Mouse (Mus musculus) olfactory bulb, adult 2 months (tissue): ENCODE measurements around the gene E130114P18Rik. TPM values are rescaled to one million over a fixed set of nuclear protein-coding genes. Genes with fewer than 3 reads are reported as not detected.

Experiments used
- H3K27ac ChIP-seq: fragments of 200-500 bp; 2 replicates; pipeline ENCODE4 v1.5.1; 2012; ENCODE audit warnings: low read depth, low read length; ENCODE audit not compliant: insufficient read depth
- H3K4me1 ChIP-seq: fragments of 200-500 bp; 2 replicates; pipeline ENCODE4 v1.6.1; 2012; ENCODE audit warnings: low read length; ENCODE audit not compliant: control insufficient read depth, insufficient read depth
- H3K4me3 ChIP-seq: fragments of 200-500 bp; 2 replicates; pipeline ENCODE4 v1.5.1; 2012; ENCODE audit warnings: mild to moderate bottlenecking, low read depth, low read length, moderate library complexity; ENCODE audit not compliant: insufficient read depth
- CTCF ChIP-seq: fragments of 200-500 bp; IDR thresholded peaks from 2 replicates; pipeline ENCODE4 v1.5.1; 2012; ENCODE audit warnings: low read depth, mild to moderate bottlenecking, low read length, moderate library complexity; ENCODE audit not compliant: insufficient read depth
- POLR2A ChIP-seq: fragments of 200-500 bp; IDR thresholded peaks from 2 replicates; pipeline ENCODE4 v1.6.1; 2012; ENCODE audit warnings: mild to moderate bottlenecking, low read depth, low read length, moderate library complexity; ENCODE audit not compliant: insufficient read depth
- WGBS: fragments of 180-500 bp; shearing (Covaris S2); methylation state at CpG from one replicate; pipeline ENCODE4 v1.1.7; 2018; 5-methylcytosine and 5-hydroxymethylcytosine counted together
- polyA plus RNA-seq: library from polyadenylated mRNA; stranded (reverse); fragments of >200 nt; gene quantifications from 2 replicates; pipeline ENCODE4 v1.2.4, GENCODE M21; 2012; ENCODE audit warnings: low replicate concordance; ENCODE audit not compliant: missing spikeins, insufficient read depth, insufficient read length

The E130114P18Rik gene
- not detected in 2 replicates for polyA plus RNA-seq

DNA sequence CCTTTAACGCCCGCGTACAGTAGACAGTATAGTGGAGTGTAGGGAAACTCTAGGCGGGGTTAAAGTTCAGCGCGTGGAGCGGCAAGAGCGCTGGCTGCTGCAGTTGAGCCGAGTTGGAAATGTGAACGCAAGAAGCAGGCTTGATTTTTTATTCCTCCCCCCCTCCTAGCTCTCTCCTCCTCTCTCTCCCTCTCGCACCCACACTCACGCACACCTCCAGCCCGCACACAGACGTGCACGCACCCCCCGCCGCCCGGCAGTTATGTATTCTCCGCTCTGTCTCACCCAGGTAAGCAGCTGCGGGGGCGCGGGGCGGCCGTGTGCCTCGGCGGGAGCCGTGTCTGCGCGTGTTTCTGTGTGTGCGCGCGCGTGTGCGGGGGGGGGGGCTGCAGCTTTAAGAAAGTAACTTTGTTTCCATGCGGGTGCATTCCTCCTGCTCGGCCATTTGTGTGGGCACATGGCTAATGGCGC is at the start of gene E130114P18Rik:
E130114P18Rik (minus strand) TSS at position 373 of the 471 bp plus-strand sequence.
- peak within 1 kb of the TSS; percentile 50 for H3K27ac ChIP-seq
- WGBS, result 2% methylated on average over 37 of the region's 37 CpGs
- H3K4me1 ChIP-seq, result peaks cover 7% of the 10 kb centered on the region; the same call in 1 of the 2 replicates
- H3K4me3 ChIP-seq, result peak within 1 kb of the TSS; percentile 58
- TF ChIP-seq CTCF (no peak), POLR2A (no peak)

DNA sequence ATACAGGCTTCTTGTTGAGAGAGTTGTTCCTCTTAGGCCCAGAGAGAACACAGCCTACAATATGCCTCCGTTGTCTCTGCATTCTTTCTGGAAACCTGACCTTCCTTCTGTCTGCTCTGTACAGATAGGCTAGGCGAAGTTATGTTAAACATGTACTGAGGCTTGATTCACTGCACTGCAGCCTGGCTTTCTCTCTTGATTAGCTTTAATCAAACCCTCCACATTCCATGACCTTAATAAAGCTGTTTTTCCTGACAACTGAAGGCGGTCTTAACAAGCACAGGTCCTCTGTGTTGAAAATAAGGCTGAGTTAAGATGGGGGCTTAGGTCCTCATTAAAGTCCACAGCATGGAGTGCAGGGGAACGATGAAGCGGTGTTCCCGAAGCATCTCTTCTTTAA is 49.2 kb upstream of the E130114P18Rik start:
- Histone ChIP-seq H3K4me3 (no peak overlapping the region), H3K4me1 (no peaks in the 10 kb centered on the region), H3K27ac (no peak overlapping the region)
- WGBS, result 88% methylated on average over 6 of the region's 6 CpGs
- TF ChIP-seq POLR2A, result no peak
- no peak for TF ChIP-seq CTCF

DNA sequence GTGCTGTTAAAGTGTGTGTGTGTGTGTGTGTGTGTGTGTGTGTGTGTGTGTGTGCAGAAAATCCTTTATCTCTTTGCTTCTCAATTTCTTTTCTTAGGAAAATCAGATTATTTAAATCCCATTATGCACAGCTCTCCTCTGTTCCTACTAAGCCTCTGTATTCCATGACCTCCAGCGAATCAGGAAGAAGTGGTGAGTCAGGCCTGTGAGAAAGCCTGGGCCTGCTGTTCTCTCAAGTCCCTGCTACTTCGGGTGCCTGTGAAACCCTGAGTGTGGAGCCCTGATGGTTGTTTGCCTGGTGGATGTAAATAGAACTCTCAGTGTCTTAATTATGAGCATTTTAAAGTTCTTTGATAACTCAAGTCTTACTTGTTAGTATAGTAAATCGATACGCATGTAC is 48.0 kb upstream of the E130114P18Rik start:
- H3K27ac ChIP-seq, result no peak overlapping the region

DNA sequence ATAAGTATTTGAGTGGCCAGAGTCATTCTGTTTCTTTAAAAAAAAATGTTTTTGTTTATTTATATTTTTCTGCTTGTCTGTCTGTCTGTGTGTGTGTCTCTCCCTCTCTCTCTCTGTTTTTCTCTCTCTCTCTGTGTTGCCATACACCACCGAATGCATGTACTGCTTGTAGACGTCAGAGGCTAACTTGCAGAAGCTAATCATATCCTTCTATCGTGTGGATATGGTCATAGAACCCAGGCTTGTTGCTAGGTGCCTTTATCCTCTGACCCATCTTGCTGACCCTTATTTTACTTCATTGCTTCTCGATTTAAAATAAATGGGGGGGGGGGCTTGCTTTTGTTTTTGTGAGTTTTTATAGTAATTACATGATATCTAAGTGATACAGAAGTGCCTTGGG is 47.6 kb upstream of the E130114P18Rik start:
- Histone ChIP-seq H3K4me1 (no peaks in the 10 kb centered on the region), H3K4me3 (no peak overlapping the region), H3K27ac (no peak overlapping the region)
- TF ChIP-seq CTCF (no peak), POLR2A (no peak)
- WGBS, result 76% methylated on average over 4 of the region's 4 CpGs

More for the DNA sequence above, 48.0 kb upstream of the E130114P18Rik start:
- no peaks in the 10 kb centered on the region for H3K4me1 ChIP-seq
- no peak overlapping the region for H3K4me3 ChIP-seq
- TF ChIP-seq CTCF, result no peak
- no peak for TF ChIP-seq POLR2A
- 71% methylated on average over 4 of the region's 4 CpGs for WGBS

DNA sequence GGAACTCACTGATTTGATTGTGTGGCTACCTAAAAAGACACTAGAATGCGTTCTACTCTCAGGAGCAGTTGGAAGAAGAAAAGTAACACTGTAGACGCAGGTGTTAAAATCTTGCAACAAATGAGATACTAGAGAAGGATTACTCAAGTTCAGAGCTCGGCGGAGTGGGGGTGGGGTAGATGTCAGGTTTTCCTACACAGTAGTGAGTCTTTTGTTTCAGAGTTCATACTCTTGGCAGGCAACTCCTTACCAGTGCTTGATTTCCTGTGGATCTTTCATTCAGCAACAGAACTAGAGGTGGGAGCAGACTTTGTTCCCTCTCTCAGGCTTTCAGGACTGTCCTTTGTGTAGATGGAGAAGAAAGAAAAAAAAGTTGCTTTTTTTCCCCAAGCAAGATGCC is 46.6 kb upstream of the E130114P18Rik start:
- Histone ChIP-seq H3K4me1 (no peaks in the 10 kb centered on the region), H3K4me3 (no peak overlapping the region), H3K27ac (no peak overlapping the region)
- 64% methylated on average over 4 of the region's 4 CpGs for WGBS
- TF ChIP-seq POLR2A (no peak), CTCF (no peak)

DNA sequence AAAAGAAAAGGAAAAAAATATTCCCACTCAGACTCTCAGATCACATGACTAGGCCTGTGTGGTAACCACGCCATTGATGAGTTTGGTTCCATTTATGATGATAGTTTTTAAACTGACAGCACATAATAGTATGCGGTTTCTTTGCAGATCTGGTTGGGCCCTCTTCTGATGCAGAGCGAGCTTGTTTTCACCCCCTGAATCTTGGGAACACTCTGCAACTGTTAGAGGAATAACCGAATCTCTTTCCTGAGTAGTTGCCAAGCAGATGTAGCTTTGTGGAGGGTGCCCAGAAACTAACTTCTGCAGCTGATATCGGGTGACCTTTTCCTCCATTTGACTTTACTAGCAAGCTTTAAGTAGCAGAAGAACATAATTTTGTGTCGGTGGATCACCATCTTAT is 45.6 kb upstream of the E130114P18Rik start:
- Histone ChIP-seq H3K4me3 (no peak overlapping the region), H3K27ac (no peak overlapping the region), H3K4me1 (no peaks in the 10 kb centered on the region)
- TF ChIP-seq POLR2A (no peak), CTCF (no peak)
- WGBS, result 75% methylated on average over 6 of the region's 6 CpGs

DNA sequence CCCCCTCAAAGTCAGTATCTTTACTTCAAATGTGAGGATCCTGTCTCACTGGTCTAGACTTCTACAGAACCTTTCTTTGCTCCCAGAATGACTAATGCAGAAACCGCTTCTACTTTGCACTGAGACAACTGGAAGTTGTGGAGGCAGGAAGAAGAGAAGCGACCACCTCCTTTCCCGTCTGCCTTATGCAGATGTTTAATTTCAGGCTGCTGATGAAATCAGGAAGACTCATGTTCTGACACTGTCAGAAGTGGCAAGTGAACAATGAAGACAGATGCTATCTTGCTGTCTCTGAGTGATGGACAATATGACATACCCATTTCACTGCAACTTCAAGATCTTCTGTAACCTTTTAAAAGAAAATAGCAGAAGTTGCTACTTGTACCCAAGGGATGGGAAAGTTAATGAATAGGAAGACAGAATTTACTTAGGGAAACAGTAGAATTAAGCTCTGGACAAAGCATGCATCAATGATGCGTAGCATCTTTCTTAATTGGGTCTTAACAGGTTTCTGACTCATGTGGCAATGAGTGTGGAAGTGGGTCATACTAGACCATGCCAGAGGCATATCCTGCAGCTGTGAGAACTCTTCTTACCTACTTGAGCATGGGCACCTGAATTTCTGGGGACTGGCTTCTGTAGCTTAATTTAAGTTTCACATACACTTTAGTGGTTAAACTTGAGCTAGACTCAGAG is 43.8 kb upstream of the E130114P18Rik start:
- no peaks in the 10 kb centered on the region for H3K4me1 ChIP-seq
- no peak overlapping the region for H3K27ac ChIP-seq
- WGBS, result 85% methylated on average over 4 of the region's 4 CpGs

DNA sequence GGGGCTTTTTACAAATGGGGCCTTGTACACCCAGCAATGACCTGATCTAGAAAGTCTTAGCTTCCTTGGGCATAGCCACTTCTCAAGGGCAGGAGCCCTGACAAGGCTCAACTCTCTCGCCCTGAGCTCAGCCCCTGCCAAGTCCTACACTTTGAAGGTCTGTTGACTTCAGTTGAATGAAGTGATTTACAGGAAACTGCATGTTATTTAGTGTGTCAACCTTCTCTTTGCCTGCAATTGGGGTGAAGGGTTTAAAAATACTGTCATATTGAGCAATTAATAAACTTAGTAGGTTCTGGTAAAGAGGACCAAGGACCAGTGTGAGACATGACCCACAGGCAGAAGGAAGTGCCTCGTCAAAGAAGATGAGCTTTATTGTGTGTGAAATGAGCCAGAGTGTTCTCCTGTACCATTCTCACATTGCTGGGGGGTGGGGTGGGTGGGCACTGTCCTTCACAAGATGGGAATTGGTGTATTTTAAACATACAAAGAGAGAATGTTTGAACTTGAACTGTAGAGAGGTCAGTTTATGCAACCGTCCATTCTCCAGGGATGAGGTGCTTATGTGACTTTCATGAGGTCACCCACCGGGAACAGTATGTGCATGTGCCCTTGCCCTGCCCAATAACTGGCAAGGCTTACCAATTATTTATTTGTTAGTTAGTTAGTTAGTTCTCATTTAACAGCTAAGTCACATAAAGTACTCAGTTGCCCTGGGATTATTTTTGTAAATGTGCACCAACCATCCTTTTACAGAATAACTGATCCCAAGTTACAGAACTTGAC is 42.8 kb upstream of the E130114P18Rik start:
- H3K4me1 ChIP-seq, result no peaks in the 10 kb centered on the region
- no peak overlapping the region for H3K27ac ChIP-seq
- no peak overlapping the region for H3K4me3 ChIP-seq
- WGBS, result 85% methylated on average over 4 of the region's 4 CpGs
- TF ChIP-seq POLR2A (no peak), CTCF (no peak)

More for the DNA sequence above, 43.8 kb upstream of the E130114P18Rik start:
- TF ChIP-seq CTCF (no peak), POLR2A (no peak)
- no peak overlapping the region for H3K4me3 ChIP-seq

DNA sequence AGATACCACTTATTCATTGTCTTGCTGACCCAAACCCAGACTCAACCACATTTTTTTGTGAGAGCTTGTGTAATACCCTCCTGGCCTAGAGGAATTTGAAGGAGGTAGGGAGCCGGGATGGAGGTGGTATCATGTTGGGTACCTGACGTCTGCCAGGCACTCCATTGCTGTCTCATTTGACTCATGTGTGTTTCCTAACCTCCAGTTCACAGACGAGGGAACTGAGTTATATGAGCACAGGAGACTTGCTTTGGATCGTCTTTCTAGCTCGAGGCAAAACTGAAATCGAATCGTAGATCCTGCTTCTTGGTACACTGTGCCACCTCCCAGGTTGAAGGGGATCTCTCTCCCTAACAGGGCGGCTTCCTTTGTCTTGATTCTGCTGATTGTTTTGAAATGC is 41.2 kb upstream of the E130114P18Rik start:
- Histone ChIP-seq H3K27ac (no peak overlapping the region), H3K4me1 (no peaks in the 10 kb centered on the region), H3K4me3 (no peak overlapping the region)
- 93% methylated on average over 8 of the region's 8 CpGs for WGBS
- TF ChIP-seq CTCF (no peak), POLR2A (no peak)

DNA sequence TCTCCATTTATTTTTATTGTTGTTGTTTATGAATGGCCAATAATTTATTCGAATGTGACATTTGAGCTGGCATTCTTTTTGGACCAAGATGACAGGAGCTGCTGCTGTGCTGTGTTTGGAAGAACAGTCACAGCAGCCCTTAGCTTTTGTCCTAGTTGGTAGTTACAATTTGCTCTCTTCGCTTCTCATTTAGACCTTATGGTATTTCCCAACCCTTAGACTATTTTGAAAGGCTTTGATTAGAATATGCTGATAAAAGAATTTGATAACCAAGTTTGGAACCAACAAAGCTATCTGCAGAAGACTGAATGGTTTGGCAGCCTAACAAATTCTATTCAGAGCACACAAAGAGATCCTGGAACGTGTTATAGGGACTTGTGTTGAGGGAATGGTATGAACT is 40.6 kb upstream of the E130114P18Rik start:
- no peaks in the 10 kb centered on the region for H3K4me1 ChIP-seq
- no peak overlapping the region for H3K27ac ChIP-seq
- TF ChIP-seq CTCF (no peak), POLR2A (no peak)
- WGBS, result 80% methylated on average over 3 of the region's 3 CpGs
- H3K4me3 ChIP-seq, result no peak overlapping the region
